Mouse (Mus musculus): ENCODE data around the gene Agl. TPM values are rescaled to one million over a fixed set of nuclear protein-coding genes. Genes with fewer than 3 reads are reported as not detected.

Agl gene
- polyA plus RNA-seq, 1 experiment from 2014 or later: 24.0 TPM

DNA sequence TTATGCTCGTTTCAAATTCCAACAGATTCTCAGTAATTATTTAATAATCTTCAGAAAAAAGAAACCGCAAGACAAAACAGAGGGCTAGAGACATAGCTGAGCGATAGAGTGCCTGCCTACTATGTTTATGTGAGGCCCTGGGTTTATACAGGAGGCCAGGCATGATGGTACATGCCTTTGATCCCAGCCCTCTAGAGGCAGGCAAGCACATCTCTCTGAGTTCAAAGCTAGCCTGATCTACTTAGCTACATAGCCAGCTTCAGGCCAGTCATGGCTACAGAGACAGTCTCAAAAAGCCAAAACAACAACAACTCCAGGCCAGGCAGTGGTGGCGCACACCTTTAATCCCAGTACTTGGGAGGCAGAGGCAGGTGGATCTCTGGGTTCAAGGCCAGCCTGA is 106.4 kb downstream of the Agl start:
- Histone ChIP-seq H3K4me3 (no peak overlapping the region), H3K27ac (no peak overlapping the region), H3K27me3 (no peaks in the 10 kb centered on the region), H3K9ac (no peak overlapping the region), H3K9me3 (no peaks in the 10 kb centered on the region), H3K36me3 (0 out of 2 replicates have a peak, but pooled peaks cover 3% of the 10 kb centered on the region), H3K4me2 (no peak overlapping the region), H3K4me1 (no peaks in the 10 kb centered on the region)
- 89% methylated on average over 4 of the region's 4 CpGs for WGBS
- ATAC-seq (ENCODE audit: insufficient number of reproducible peaks, low FRiP score, low TSS enrichment, low read depth): no peak

DNA sequence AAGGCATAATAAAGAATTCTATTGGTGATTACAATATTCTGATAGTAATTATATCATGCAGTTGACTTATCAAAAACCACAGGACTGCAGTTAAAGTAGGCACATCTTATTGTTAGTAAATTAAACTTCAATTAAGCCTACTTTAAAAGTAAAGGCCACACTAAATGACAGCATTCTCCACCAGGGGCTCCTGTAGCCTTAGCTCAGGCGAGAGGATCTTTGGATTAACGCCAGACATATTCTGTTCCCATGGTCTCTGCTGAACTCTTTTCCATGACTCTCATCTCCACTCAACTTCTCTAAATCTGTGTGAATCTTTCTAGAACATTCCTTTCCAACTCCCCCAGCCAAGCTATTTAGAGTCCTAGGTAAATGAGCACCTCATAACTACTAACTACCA is 109.2 kb downstream of the Agl start:
- no peak overlapping the region for H3K4me3 ChIP-seq
- H3K9ac ChIP-seq: no peak overlapping the region
- no peaks in the 10 kb centered on the region for H3K27me3 ChIP-seq
- no peaks in the 10 kb centered on the region for H3K9me3 ChIP-seq
- H3K27ac ChIP-seq: no peak overlapping the region
- H3K36me3 ChIP-seq: peaks cover 5% of the 10 kb centered on the region; the same call in 1 of the 2 replicates
- H3K4me2 ChIP-seq: no peak overlapping the region
- H3K4me1 ChIP-seq: no peaks in the 10 kb centered on the region
- no peak for ATAC-seq (ENCODE audit: insufficient number of reproducible peaks, low FRiP score, low TSS enrichment, low read depth)
- 70% methylated on average over 2 of the region's 2 CpGs for WGBS

GRCm38 (mm10) chr3:116695666-116695985 is 112.3 kb downstream of the Agl start:
- Histone ChIP-seq H3K27ac (no peak overlapping the region), H3K27me3 (no peaks in the 10 kb centered on the region), H3K4me1 (no peaks in the 10 kb centered on the region), H3K4me2 (no peak overlapping the region), H3K36me3 (peaks cover 15% of the 10 kb centered on the region), H3K9me3 (no peaks in the 10 kb centered on the region), H3K4me3 (no peak overlapping the region), H3K9ac (no peak overlapping the region)
- 82% methylated on average over 2 of the region's 2 CpGs for WGBS
- no peak for ATAC-seq (ENCODE audit: insufficient number of reproducible peaks, low FRiP score, low TSS enrichment, low read depth)

GRCm38 (mm10) chr3:116694955-116695665 is 112.9 kb downstream of the Agl start:
- Histone ChIP-seq H3K27ac (no peak overlapping the region), H3K4me1 (no peaks in the 10 kb centered on the region), H3K4me3 (no peak overlapping the region), H3K9me3 (no peaks in the 10 kb centered on the region), H3K9ac (no peak overlapping the region), H3K36me3 (peaks cover 16% of the 10 kb centered on the region), H3K4me2 (no peak overlapping the region), H3K27me3 (no peaks in the 10 kb centered on the region)
- WGBS: 76% methylated on average over 8 of the region's 8 CpGs
- ATAC-seq (ENCODE audit: insufficient number of reproducible peaks, low FRiP score, low TSS enrichment, low read depth): no peak

DNA sequence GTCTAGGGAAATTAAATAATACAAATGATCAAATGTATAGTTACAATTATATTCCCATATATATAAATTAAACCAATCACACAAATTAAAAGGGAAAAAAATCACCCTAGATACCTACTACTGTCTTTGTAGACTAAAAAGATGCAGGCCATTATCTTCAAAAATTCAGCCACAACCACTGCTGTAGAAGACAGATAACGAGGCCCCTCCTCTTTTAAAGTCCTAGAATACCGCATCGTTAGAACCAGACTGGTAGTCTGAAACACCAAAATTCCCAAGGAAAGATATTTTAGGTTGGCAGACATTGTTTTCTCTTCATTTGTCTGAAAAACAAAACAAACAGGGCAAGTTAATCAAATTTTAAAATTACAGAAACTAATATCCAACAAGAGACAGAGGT is 113.7 kb downstream of the Agl start:
- H3K4me3 ChIP-seq: no peak overlapping the region
- H3K4me1 ChIP-seq: no peaks in the 10 kb centered on the region
- peaks cover 13% of the 10 kb centered on the region for H3K36me3 ChIP-seq
- H3K4me2 ChIP-seq: no peak overlapping the region
- no peak overlapping the region for H3K9ac ChIP-seq
- no peak overlapping the region for H3K27ac ChIP-seq
- ATAC-seq (ENCODE audit: insufficient number of reproducible peaks, low FRiP score, low TSS enrichment, low read depth): no peak
- no peaks in the 10 kb centered on the region for H3K9me3 ChIP-seq
- no peaks in the 10 kb centered on the region for H3K27me3 ChIP-seq
- WGBS: 86% methylated on average over 3 of the region's 3 CpGs

Other genes starting within 250 kb of the Agl start
- 1.1 and 3.2 TPM in 2 replicates for gene Lrrc39, start 245.2 kb downstream of the Agl start, polyA plus RNA-seq (2015; fragmentation: Nextera tagmentation; extraction: Ambion mirVana)
- gene Sass6, start 213.2 kb downstream of the Agl start, polyA plus RNA-seq (2015; fragmentation: Nextera tagmentation; extraction: Ambion mirVana): 16.5 and 17.0 TPM in 2 replicates
- gene Trmt13, start 193.6 kb downstream of the Agl start, polyA plus RNA-seq (2015; fragmentation: Nextera tagmentation; extraction: Ambion mirVana): 27.9 and 32.3 TPM in 2 replicates
- 75.1 and 75.3 TPM in 2 replicates for gene Mfsd14a, start 145.5 kb downstream of the Agl start, polyA plus RNA-seq (2015; fragmentation: Nextera tagmentation; extraction: Ambion mirVana)
- gene Gm43191, start 126.9 kb downstream of the Agl start, polyA plus RNA-seq (2015; fragmentation: Nextera tagmentation; extraction: Ambion mirVana): not detected in 2 replicates
- gene Slc35a3, start 95.3 kb downstream of the Agl start, polyA plus RNA-seq (2015; fragmentation: Nextera tagmentation; extraction: Ambion mirVana): 11.4 and 12.5 TPM in 2 replicates
- 12.6 and 15.6 TPM in 2 replicates for gene Frrs1, start 51.3 kb upstream of the Agl start, polyA plus RNA-seq (2015; fragmentation: Nextera tagmentation; extraction: Ambion mirVana)
- not detected in 2 replicates for gene 4930455H04Rik, start 160.1 kb upstream of the Agl start, polyA plus RNA-seq (2015; fragmentation: Nextera tagmentation; extraction: Ambion mirVana)
- 15.8 and 23.2 TPM in 2 replicates for gene Palmd, start 160.8 kb upstream of the Agl start, polyA plus RNA-seq (2015; fragmentation: Nextera tagmentation; extraction: Ambion mirVana)